Mouse (Mus musculus) G1E (cell line): ENCODE measurements around the gene Lekr1. TPM values are rescaled to one million over a fixed set of nuclear protein-coding genes. Genes with fewer than 3 reads are reported as not detected.

Experiments
- ATAC-seq: 2 replicates; pipeline ENCODE4 v1.8.0; 2016; ENCODE audit warnings: mild to moderate bottlenecking; ENCODE audit not compliant: insufficient number of reproducible peaks, poor library complexity, low FRiP score, severe bottlenecking; ENCODE audit errors: extremely low read depth
- DNase-seq: peaks from one replicate; pipeline ENCODE4 v3.0.0; 2012; ENCODE audit warnings: low spot score
- H3K27me3 ChIP-seq: 2 replicates; pipeline ENCODE4 v1.6.1; 2012; ENCODE audit warnings: mild to moderate bottlenecking, low read length, inconsistent platforms; ENCODE audit not compliant: insufficient read depth
- H3K36me3 ChIP-seq: replicated peaks from 2 replicates; pipeline ENCODE3; 2012; ENCODE audit warnings: mild to moderate bottlenecking, inconsistent platforms
- H3K4me1 ChIP-seq: 2 replicates; pipeline ENCODE4 v1.6.1; 2012; ENCODE audit warnings: low read depth, low read length, inconsistent platforms, mixed read lengths; ENCODE audit not compliant: insufficient read depth
- H3K4me3 ChIP-seq: 2 replicates; pipeline ENCODE4 v1.5.1; 2012; ENCODE audit warnings: low read depth, mild to moderate bottlenecking, inconsistent platforms, low read length, moderate library complexity, mixed read lengths
- H3K9me3 ChIP-seq: replicated peaks from 2 replicates; pipeline ENCODE4 v1.6.1; 2012; ENCODE audit warnings: inconsistent platforms
- CTCF ChIP-seq: IDR thresholded peaks from 2 replicates; pipeline ENCODE4 v1.5.1; 2012; ENCODE audit warnings: low read depth, low read length, inconsistent platforms, mixed read lengths
- GATA1 ChIP-seq: IDR thresholded peaks from 2 replicates; pipeline ENCODE4 v1.6.1; 2012; ENCODE audit warnings: borderline replicate concordance, low read length, inconsistent platforms, mixed read lengths
- GATA2 ChIP-seq: IDR thresholded peaks from 2 replicates; pipeline ENCODE4 v1.6.1; 2012; ENCODE audit warnings: low read depth, low read length, inconsistent platforms, borderline replicate concordance
- POLR2AphosphoS5 ChIP-seq: IDR thresholded peaks from 2 replicates; pipeline ENCODE4 v1.6.1; 2012; ENCODE audit warnings: low read depth, low read length, inconsistent platforms; ENCODE audit not compliant: insufficient replicate concordance
- TAL1 ChIP-seq: conservative IDR thresholded peaks from 2 replicates; pipeline ENCODE4 v1.6.1; 2012; ENCODE audit warnings: low read depth, low read length, inconsistent platforms, mixed read lengths
- polyA plus RNA-seq: library from polyadenylated mRNA; stranded (reverse); fragments of >175 nt; gene quantifications from 2 replicates; pipeline ENCODE4 v1.2.3, GENCODE M21; 2012
- total RNA-seq, 2 experiments: library from RNA; stranded (forward) in 1 of 2; stranded (reverse) in 1 of 2; fragments of 200-1000 nt in 1 of 2; fragments of >200 nt in 1 of 2; fragmentation: Nextera tagmentation in 1 of 2; gene quantifications; 2 replicates each; pipeline ENCODE4 v1.2.3; 2014 to 2017

Lekr1 gene
- total and polyA plus RNA-seq, 3 experiments = 0.11 TPM; not detected in 2

GRCm38 (mm10) chr3:65773910-65774309 is 107.9 kb downstream of the Lekr1 start:
- Histone ChIP-seq H3K36me3 (no peaks in the 10 kb centered on the region), H3K4me1 (no peaks in the 10 kb centered on the region), H3K4me3 (no peak overlapping the region), H3K27me3 (no peaks in the 10 kb centered on the region), H3K9me3 (no peaks in the 10 kb centered on the region)
- TF ChIP-seq CTCF (no peak), TAL1 (no peak), GATA1 (no peak), GATA2 (no peak), POLR2AphosphoS5 (no peak)
- DNase-seq (no peak), ATAC-seq (no peak)

GRCm38 (mm10) chr3:65775096-65775495 is 109.1 kb downstream of the Lekr1 start:
- ATAC-seq (no peak), DNase-seq (no peak)
- Histone ChIP-seq H3K4me3 (no peak overlapping the region), H3K36me3 (no peaks in the 10 kb centered on the region), H3K4me1 (no peaks in the 10 kb centered on the region), H3K9me3 (no peaks in the 10 kb centered on the region), H3K27me3 (no peaks in the 10 kb centered on the region)
- TF ChIP-seq TAL1 (no peak), POLR2AphosphoS5 (no peak), CTCF (no peak), GATA1 (no peak), GATA2 (no peak)

- H3K36me3 ChIP-seq = no peaks in the 10 kb centered on the region
- DNase-seq = no peak
- H3K27me3 ChIP-seq = no peaks in the 10 kb centered on the region
- TF ChIP-seq GATA2 = no peak
- TF ChIP-seq TAL1 = no peak
- no peak for TF ChIP-seq CTCF
- TF ChIP-seq POLR2AphosphoS5 = no peak
- TF ChIP-seq GATA1 = no peak
- H3K4me1 ChIP-seq = no peaks in the 10 kb centered on the region
- H3K4me3 ChIP-seq = no peak overlapping the region
- H3K9me3 ChIP-seq = no peaks in the 10 kb centered on the region
- ATAC-seq = no peak
Observed at GRCm38 (mm10) chr3:65782246-65782645, 116.2 kb downstream of the Lekr1 start.

- no peak for DNase-seq
- Histone ChIP-seq H3K36me3 (no peaks in the 10 kb centered on the region), H3K4me1 (no peaks in the 10 kb centered on the region), H3K9me3 (no peaks in the 10 kb centered on the region), H3K4me3 (no peak overlapping the region), H3K27me3 (peaks cover 6% of the 10 kb centered on the region; the same call in 1 of the 2 replicates)
- TF ChIP-seq POLR2AphosphoS5 (no peak), CTCF (no peak), GATA2 (no peak), TAL1 (no peak), GATA1 (no peak)
- no peak for ATAC-seq
Observed at GRCm38 (mm10) chr3:65790076-65790685, 124.2 kb downstream of the Lekr1 start.

- DNase-seq = no peak
- Histone ChIP-seq H3K4me1 (no peaks in the 10 kb centered on the region), H3K27me3 (peaks cover 6% of the 10 kb centered on the region; the same call in 1 of the 2 replicates), H3K9me3 (no peaks in the 10 kb centered on the region), H3K4me3 (no peak overlapping the region), H3K36me3 (no peaks in the 10 kb centered on the region)
- TF ChIP-seq POLR2AphosphoS5 (no peak), GATA2 (no peak), TAL1 (no peak), GATA1 (no peak), CTCF (no peak)
- no peak for ATAC-seq
Observed at GRCm38 (mm10) chr3:65793561-65793960, 127.5 kb downstream of the Lekr1 start.

- DNase-seq (no peak), ATAC-seq (no peak)
- peaks cover 6% of the 10 kb centered on the region; the same call in 1 of the 2 replicates for H3K27me3 ChIP-seq
- no peaks in the 10 kb centered on the region for H3K9me3 ChIP-seq
- TF ChIP-seq POLR2AphosphoS5 (no peak), CTCF (no peak), GATA1 (no peak), GATA2 (no peak), TAL1 (no peak)
- H3K4me1 ChIP-seq = no peaks in the 10 kb centered on the region
- no peaks in the 10 kb centered on the region for H3K36me3 ChIP-seq
- H3K4me3 ChIP-seq = no peak overlapping the region
Observed at GRCm38 (mm10) chr3:65794711-65795110, 128.7 kb downstream of the Lekr1 start.
